Mouse (Mus musculus): Measurements from ENCODE around the gene Lbx1. TPM values are rescaled to one million over a fixed set of nuclear protein-coding genes. Genes with fewer than 3 reads are reported as not detected.

Gene Lbx1
- polyA plus RNA-seq, 1 experiment from 2014 or later, result not detected

DNA sequence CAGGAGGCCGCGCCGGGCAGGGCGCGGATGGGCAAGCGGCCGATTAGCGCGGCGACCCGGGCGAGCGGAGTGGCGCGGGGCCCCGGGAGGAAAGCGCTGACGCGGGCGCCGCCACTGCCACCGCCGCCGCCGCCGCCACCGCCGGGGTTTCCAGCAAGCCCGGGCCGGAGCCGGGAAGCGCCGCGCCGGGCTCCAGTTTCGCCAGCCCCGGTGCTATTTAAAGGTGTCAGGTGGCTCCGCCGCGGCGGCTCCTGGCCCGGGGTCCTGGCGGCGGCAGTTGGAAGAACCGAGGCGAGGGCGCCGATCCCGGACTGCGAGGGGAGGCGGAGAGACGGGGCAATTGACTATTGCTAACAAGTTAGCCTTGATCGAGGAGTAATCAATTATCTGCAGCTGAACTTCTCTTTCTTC lies 276 bp downstream of the Lbx1 start:
- no peak for DNase-seq
- peak overlapping the region; percentile 55 for H3K4me2 ChIP-seq (ENCODE audit: low read depth, low read length)

GRCm38 (mm10) chr19:45234771-45235231 lies 811 bp downstream of the Lbx1 start:
- no peak for ATAC-seq
- Histone ChIP-seq H3K4me1 (ENCODE audit: insufficient read depth) (peaks cover 15% of the 10 kb centered on the region), H3K4me2 (ENCODE audit: low read depth, low read length) (peak overlapping the region; percentile 55), H3K4me3 (ENCODE audit: low read depth, low read length) (peak overlapping the region; percentile 22; the same call in 1 of the 2 replicates), H3K9me3 (ENCODE audit: low read length) (no peaks in the 10 kb centered on the region), H3K9ac (replicated peaks) (no peak overlapping the region), H3K36me3 (replicated peaks; ENCODE audit: insufficient read depth, low read length) (no peaks in the 10 kb centered on the region), H3K27me3 (ENCODE audit: insufficient read depth, low read length) (peaks cover 99% of the 10 kb centered on the region), H3K27ac (ENCODE audit: low read depth) (no peak overlapping the region)
- WGBS (ENCODE audit: insufficient replicate concordance), result 1% methylated on average over 39 of the region's 42 CpGs
- DNase-seq, result peak; percentile 27
- no peak for TF ChIP-seq EP300 (IDR thresholded peaks at IDR 0.05; ENCODE audit: low read depth)
- no peak for TF ChIP-seq CTCF (IDR thresholded peaks at IDR 0.05; ENCODE audit: low read depth)

More for the DNA sequence above, 276 bp downstream of the Lbx1 start:
- Histone ChIP-seq H3K9ac (replicated peaks) (no peak overlapping the region), H3K9me3 (ENCODE audit: low read length) (no peaks in the 10 kb centered on the region), H3K27ac (ENCODE audit: low read depth) (no peak overlapping the region), H3K4me3 (ENCODE audit: low read depth, low read length) (peak overlapping the region; percentile 22; the same call in 1 of the 2 replicates), H3K4me1 (ENCODE audit: insufficient read depth) (peaks cover 12% of the 10 kb centered on the region), H3K27me3 (ENCODE audit: insufficient read depth, low read length) (peaks cover 98% of the 10 kb centered on the region), H3K36me3 (replicated peaks; ENCODE audit: insufficient read depth, low read length) (no peaks in the 10 kb centered on the region)
- ATAC-seq, result no peak
- TF ChIP-seq CTCF (IDR thresholded peaks at IDR 0.05; ENCODE audit: low read depth), result no peak
- no peak for TF ChIP-seq EP300 (IDR thresholded peaks at IDR 0.05; ENCODE audit: low read depth)
- whole genome bisulfite sequencing (ENCODE audit: insufficient replicate concordance), result 2% methylated on average over 28 of the region's 53 CpGs

DNA sequence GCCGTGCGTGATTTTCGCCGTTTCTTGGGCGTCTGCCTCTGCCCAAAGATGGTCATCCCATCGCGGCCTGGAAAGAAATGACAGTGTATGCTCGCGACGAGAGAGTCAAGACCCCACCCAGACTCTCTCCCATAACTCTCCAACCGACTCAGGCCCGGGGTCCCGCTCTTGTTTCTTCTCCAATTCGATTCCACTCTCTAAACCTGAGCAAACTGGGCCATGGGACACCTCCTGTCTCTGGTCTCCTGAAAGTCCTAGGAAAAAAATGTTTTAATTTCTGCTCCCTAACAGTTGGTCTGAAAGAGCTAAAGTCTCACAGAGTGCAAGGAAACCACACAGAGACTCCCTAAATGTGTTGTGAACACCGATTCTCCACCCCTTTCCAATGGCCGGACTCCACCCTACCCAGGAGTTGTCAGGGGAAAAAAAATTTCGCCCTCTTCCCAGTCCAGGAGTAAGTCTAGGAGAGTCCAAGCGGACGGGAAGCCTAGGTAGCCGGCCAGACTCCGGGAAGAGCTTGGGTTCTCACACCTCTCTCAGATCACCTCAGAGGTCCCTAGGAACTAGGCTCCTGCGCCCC lies 1.3 kb downstream of the Lbx1 start:
- no peaks in the 10 kb centered on the region for H3K9me3 ChIP-seq (ENCODE audit: low read length)
- 0 out of 2 replicates have a peak overlapping the region, but pooled peaks have one; percentile 22 for H3K4me3 ChIP-seq (ENCODE audit: low read depth, low read length)
- no peaks in the 10 kb centered on the region for H3K36me3 ChIP-seq (replicated peaks; ENCODE audit: insufficient read depth, low read length)
- H3K9ac ChIP-seq (replicated peaks), result no peak overlapping the region
- no peak overlapping the region for H3K4me2 ChIP-seq (ENCODE audit: low read depth, low read length)
- DNase-seq, result no peak
- 5% methylated on average over 22 of the region's 22 CpGs for WGBS (ENCODE audit: insufficient replicate concordance)
- H3K27me3 ChIP-seq (ENCODE audit: insufficient read depth, low read length), result peaks cover 100% of the 10 kb centered on the region
- no peak overlapping the region for H3K27ac ChIP-seq (ENCODE audit: low read depth)
- TF ChIP-seq EP300 (IDR thresholded peaks at IDR 0.05; ENCODE audit: low read depth) (no peak), CTCF (IDR thresholded peaks at IDR 0.05; ENCODE audit: low read depth) (no peak)
- ATAC-seq, result no peak
- H3K4me1 ChIP-seq (ENCODE audit: insufficient read depth), result peaks cover 17% of the 10 kb centered on the region

- DNase-seq, result no peak
- no peaks in the 10 kb centered on the region for H3K9me3 ChIP-seq (ENCODE audit: low read length)
- no peak overlapping the region for H3K27ac ChIP-seq (ENCODE audit: low read depth)
- H3K4me3 ChIP-seq (ENCODE audit: low read depth, low read length), result peak overlapping the region; percentile 12; the same call in 1 of the 2 replicates
- H3K4me1 ChIP-seq (ENCODE audit: insufficient read depth), result peaks cover 17% of the 10 kb centered on the region
- WGBS (ENCODE audit: insufficient replicate concordance), result 2% methylated on average over 60 of the region's 60 CpGs
- H3K9ac ChIP-seq (replicated peaks), result no peak overlapping the region
- H3K36me3 ChIP-seq (replicated peaks; ENCODE audit: insufficient read depth, low read length), result no peaks in the 10 kb centered on the region
- ATAC-seq, result no peak
- no peak overlapping the region for H3K4me2 ChIP-seq (ENCODE audit: low read depth, low read length)
- peaks cover 100% of the 10 kb centered on the region for H3K27me3 ChIP-seq (ENCODE audit: insufficient read depth, low read length)
- TF ChIP-seq CTCF (IDR thresholded peaks at IDR 0.05; ENCODE audit: low read depth), result no peak
- TF ChIP-seq EP300 (IDR thresholded peaks at IDR 0.05; ENCODE audit: low read depth), result no peak
Measured at GRCm38 (mm10) chr19:45233496-45234127, 2.0 kb downstream of the Lbx1 start.

- no peak for ATAC-seq
- Histone ChIP-seq H3K9me3 (ENCODE audit: low read length) (no peaks in the 10 kb centered on the region), H3K4me3 (ENCODE audit: low read depth, low read length) (0 out of 2 replicates have a peak overlapping the region, but pooled peaks have one; percentile 12), H3K9ac (replicated peaks) (no peak overlapping the region), H3K27me3 (ENCODE audit: insufficient read depth, low read length) (peaks cover 100% of the 10 kb centered on the region), H3K36me3 (replicated peaks; ENCODE audit: insufficient read depth, low read length) (no peaks in the 10 kb centered on the region), H3K27ac (ENCODE audit: low read depth) (no peak overlapping the region), H3K4me1 (ENCODE audit: insufficient read depth) (peaks cover 17% of the 10 kb centered on the region), H3K4me2 (ENCODE audit: low read depth, low read length) (no peak overlapping the region)
- 1% methylated on average over 42 of the region's 42 CpGs for WGBS (ENCODE audit: insufficient replicate concordance)
- TF ChIP-seq EP300 (IDR thresholded peaks at IDR 0.05; ENCODE audit: low read depth) (no peak), CTCF (IDR thresholded peaks at IDR 0.05; ENCODE audit: low read depth) (no peak)
- no peak for DNase-seq
Measured at GRCm38 (mm10) chr19:45232443-45233410, 2.9 kb downstream of the Lbx1 start.
